Mouse (Mus musculus) MEL (cell line): Measurements from ENCODE around the gene Zup1. TPM values are rescaled to one million over a fixed set of nuclear protein-coding genes. Genes with fewer than 3 reads are reported as not detected.
A peak's percentile ranks its signal among the peaks of the same experiment; 100 is the strongest.

ENCODE experiments used
- DNase-seq: peaks from one replicate; pipeline ENCODE4 v3.0.0; 2011; ENCODE audit warnings: low read depth, low spot score
- H3K27ac ChIP-seq: 2 replicates; pipeline ENCODE4 v1.5.1; 2012; ENCODE audit warnings: low read depth, mild to moderate bottlenecking, control low read depth, low read length, moderate library complexity; ENCODE audit not compliant: control insufficient read depth
- H3K27me3 ChIP-seq, 2 experiments: fragments of 150-350 bp in 1 of 2; sonication (generic) in 1 of 2; 2 replicates each; pipeline ENCODE4 v1.6.1; 2012; ENCODE audit warnings: low read length in 2 of 2, mild to moderate bottlenecking in 2 of 2, improper control_type of control experiment in 1 of 2, moderate library complexity in 1 of 2; ENCODE audit not compliant: insufficient read depth in 2 of 2, control insufficient read depth in 1 of 2
- H3K36me3 ChIP-seq, 2 experiments: 2 replicates each; pipeline ENCODE4 v1.6.1; 2012 to 2014; ENCODE audit warnings: low read length in 2 of 2, improper control_type of control experiment in 1 of 2, inconsistent platforms in 1 of 2, mild to moderate bottlenecking in 1 of 2; ENCODE audit not compliant: insufficient read depth in 2 of 2, control insufficient read depth in 1 of 2
- H3K4me1 ChIP-seq, 2 experiments: fragments of 150-350 bp in 1 of 2; sonication (generic) in 1 of 2; 2 replicates each; pipeline ENCODE4 v1.6.1; 2012; ENCODE audit warnings: low read length in 2 of 2, improper control_type of control experiment in 1 of 2, mild to moderate bottlenecking in 1 of 2; ENCODE audit not compliant: insufficient read depth in 2 of 2, control insufficient read depth in 1 of 2
- H3K4me3 ChIP-seq, 2 experiments: fragments of 150-350 bp in 1 of 2; sonication (generic) in 1 of 2; 2 replicates each; pipeline ENCODE4 v1.5.1; 2012; ENCODE audit warnings: low read depth in 2 of 2, low read length in 2 of 2, mild to moderate bottlenecking in 2 of 2, moderate library complexity in 2 of 2, control low read depth in 1 of 2, improper control_type of control experiment in 1 of 2; ENCODE audit not compliant: control insufficient read depth in 1 of 2, insufficient read depth in 1 of 2
- H3K79me2 ChIP-seq: 2 replicates; pipeline ENCODE4 v1.6.1; 2012; ENCODE audit warnings: mild to moderate bottlenecking, low read length, moderate library complexity; ENCODE audit not compliant: control insufficient read depth, poor library complexity, insufficient read depth
- H3K9ac ChIP-seq: 2 replicates; pipeline ENCODE4 v1.6.1; 2012; ENCODE audit warnings: low read depth, mild to moderate bottlenecking, control low read depth, low read length, moderate library complexity; ENCODE audit not compliant: control insufficient read depth, poor library complexity, severe bottlenecking
- H3K9me3 ChIP-seq: fragments of 150-350 bp; sonication (generic); replicated peaks from 2 replicates; pipeline ENCODE4 v1.6.1; 2012; ENCODE audit warnings: mild to moderate bottlenecking, low read length, improper control_type of control experiment, moderate library complexity; ENCODE audit not compliant: insufficient read depth
- CHD1 ChIP-seq: IDR thresholded peaks from 2 replicates; pipeline ENCODE4 v1.6.1; 2012; ENCODE audit warnings: low read depth, mild to moderate bottlenecking, inconsistent platforms, low read length, improper control_type of control experiment
- CTCF ChIP-seq, 3 experiments: IDR thresholded peaks in 2 of 3; conservative IDR thresholded peaks in 1 of 3; 2 replicates each; pipeline ENCODE4 v1.5.1; 2011 to 2012; ENCODE audit warnings: low read length in 3 of 3, low read depth in 2 of 3, mild to moderate bottlenecking in 2 of 3, improper control_type of control experiment in 1 of 3, inconsistent platforms in 1 of 3, mixed read lengths in 1 of 3, moderate library complexity in 1 of 3; ENCODE audit not compliant: control insufficient read depth in 1 of 3, insufficient read depth in 1 of 3, poor library complexity in 1 of 3, severe bottlenecking in 1 of 3
- ELF1 ChIP-seq: IDR thresholded peaks from 2 replicates; pipeline ENCODE4 v1.6.1; 2014; ENCODE audit warnings: low read depth, mild to moderate bottlenecking, inconsistent platforms, low read length, improper control_type of control experiment, moderate library complexity
- GATA1 ChIP-seq: IDR thresholded peaks from 2 replicates; pipeline ENCODE4 v1.6.1; 2011; ENCODE audit warnings: low read depth, low read length, improper control_type of control experiment
- HCFC1 ChIP-seq: IDR thresholded peaks from 2 replicates; pipeline ENCODE4 v1.6.1; 2012; ENCODE audit warnings: low read depth, mild to moderate bottlenecking, inconsistent platforms, low read length, improper control_type of control experiment, moderate library complexity
- JUND ChIP-seq: IDR thresholded peaks from 2 replicates; pipeline ENCODE4 v1.6.1; 2011; ENCODE audit warnings: low read depth, mild to moderate bottlenecking, improper control_type of control experiment, low read length
- KAT2A ChIP-seq: conservative IDR thresholded peaks from 2 replicates; pipeline ENCODE4 v1.6.1; 2012; ENCODE audit warnings: low read depth, low read length, improper control_type of control experiment, inconsistent platforms
- MAFK ChIP-seq: IDR thresholded peaks from 2 replicates; pipeline ENCODE4 v1.6.1; 2011; ENCODE audit warnings: low read depth, mild to moderate bottlenecking, low read length, improper control_type of control experiment, borderline replicate concordance
- MEF2A ChIP-seq: IDR thresholded peaks from 2 replicates; pipeline ENCODE4 v1.6.1; 2014; ENCODE audit warnings: low read depth, mild to moderate bottlenecking, inconsistent platforms, low read length, improper control_type of control experiment; ENCODE audit not compliant: poor library complexity, insufficient replicate concordance, severe bottlenecking; ENCODE audit errors: extremely low read depth
- MXI1 ChIP-seq: IDR thresholded peaks from 2 replicates; pipeline ENCODE4 v1.6.1; 2011; ENCODE audit warnings: mild to moderate bottlenecking, low read depth, low read length, improper control_type of control experiment
- MYB ChIP-seq: IDR thresholded peaks from 2 replicates; pipeline ENCODE4 v1.6.1; 2011; ENCODE audit warnings: mild to moderate bottlenecking, low read depth, low read length, improper control_type of control experiment
- NRF1 ChIP-seq: IDR thresholded peaks from 2 replicates; pipeline ENCODE4 v1.6.1; 2014; ENCODE audit warnings: low read depth, mild to moderate bottlenecking, inconsistent platforms, low read length, improper control_type of control experiment, moderate library complexity; ENCODE audit not compliant: poor library complexity, insufficient read depth, severe bottlenecking
- TBP ChIP-seq: IDR thresholded peaks from 2 replicates; pipeline ENCODE4 v1.8.0; 2011; ENCODE audit warnings: low read depth, low read length, improper control_type of control experiment
- TCF12 ChIP-seq: IDR thresholded peaks from 2 replicates; pipeline ENCODE4 v1.6.1; 2014; ENCODE audit warnings: low read depth, mild to moderate bottlenecking, inconsistent platforms, low read length, improper control_type of control experiment, moderate library complexity
- USF2 ChIP-seq, 2 experiments: IDR thresholded peaks; 2 replicates each; pipeline ENCODE4 v1.6.1; 2011 to 2012; ENCODE audit warnings: improper control_type of control experiment in 2 of 2, low read length in 2 of 2, borderline replicate concordance in 1 of 2, inconsistent platforms in 1 of 2, low read depth in 1 of 2, mild to moderate bottlenecking in 1 of 2; ENCODE audit not compliant: insufficient read depth in 1 of 2
- ZKSCAN1 ChIP-seq: IDR thresholded peaks from 2 replicates; pipeline ENCODE4 v1.6.1; 2012; ENCODE audit warnings: low read depth, mild to moderate bottlenecking, inconsistent platforms, low read length, improper control_type of control experiment, moderate library complexity
- ZMIZ1 ChIP-seq: IDR thresholded peaks from 2 replicates; pipeline ENCODE4 v1.6.1; 2012; ENCODE audit warnings: low read depth, mild to moderate bottlenecking, inconsistent platforms, low read length, improper control_type of control experiment, moderate library complexity
- ZNF384 ChIP-seq: IDR thresholded peaks from 2 replicates; pipeline ENCODE4 v1.6.1; 2012; ENCODE audit warnings: low read depth, mild to moderate bottlenecking, inconsistent platforms, low read length, improper control_type of control experiment
- polyA plus RNA-seq, 2 experiments: library from polyadenylated mRNA; stranded (reverse) in 1 of 2; unstranded in 1 of 2; fragments of >175 nt in 1 of 2; fragments of >200 nt in 1 of 2; gene quantifications; 2 replicates each; pipeline versions ENCODE4 v1.2.1 to v1.2.4; 2012; ENCODE audit warnings: low replicate concordance in 2 of 2, low read depth in 1 of 2; ENCODE audit not compliant: insufficient read length in 2 of 2, insufficient read depth in 1 of 2, missing spikeins in 1 of 2
- total RNA-seq: library from RNA; depleted of rRNA; stranded (reverse); fragments of 300-350 nt; gene quantifications from 2 replicates; pipeline ENCODE4 v1.2.3, GENCODE M21; 2012

The Zup1 gene
- total and polyA plus RNA-seq, 3 experiments: 6.0 to 6.9 TPM; not detected in 1

DNA sequence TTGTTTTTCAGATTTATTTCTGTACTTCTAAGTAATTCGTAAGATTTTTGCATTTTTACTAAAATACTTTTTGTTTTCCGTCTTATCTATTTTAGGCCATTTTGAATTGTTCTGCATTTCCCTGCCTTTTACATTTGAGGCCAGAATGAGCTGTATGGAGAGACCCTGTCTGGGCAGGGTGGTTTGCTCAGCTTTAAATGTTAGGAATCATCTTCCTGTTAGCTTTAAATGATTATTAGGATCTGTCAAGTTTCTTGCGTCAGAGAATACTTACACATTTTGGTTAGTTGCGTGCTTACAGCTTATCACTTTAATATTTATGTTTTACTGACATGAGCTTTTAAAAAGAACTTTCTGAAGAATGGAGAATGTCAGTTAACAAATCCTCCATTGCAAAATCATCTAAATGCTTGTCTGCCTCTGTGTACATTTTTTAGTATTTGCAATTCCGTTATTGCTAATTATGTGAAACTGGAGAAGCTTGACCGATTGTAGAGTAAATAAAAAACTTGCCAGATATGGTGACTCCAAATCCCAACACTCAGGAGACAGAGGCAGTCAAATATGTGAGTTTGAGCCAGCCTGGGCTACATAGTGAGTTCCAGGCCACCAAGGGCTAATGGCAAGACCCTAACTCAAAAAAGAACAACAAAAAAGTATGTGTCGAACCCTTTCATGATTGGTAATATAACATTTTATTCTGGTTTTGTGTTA is 23.9 kb upstream of the Zup1 start:
- TF ChIP-seq TBP: no peak
- TF ChIP-seq TCF12: no peak
- TF ChIP-seq ZNF384: no peak
- no peak for TF ChIP-seq ZKSCAN1
- TF ChIP-seq CTCF (IDR thresholded peaks at IDR 0.05 in 2 of 3, conservative IDR thresholded peaks at IDR 0.05 in 1 of 3; ENCODE audit: control insufficient read depth in 1 of 3, insufficient read depth in 1 of 3, low read depth in 2 of 3, low read length in 3 of 3, poor library complexity in 1 of 3, severe bottlenecking in 1 of 3): no peak
- TF ChIP-seq ZMIZ1: no peak
- no peak for TF ChIP-seq MAFK
- no peak for TF ChIP-seq MXI1
- no peak for TF ChIP-seq KAT2A
- no peak for TF ChIP-seq JUND
- no peak for TF ChIP-seq MYB
- H3K36me3 ChIP-seq: no peaks in the 10 kb centered on the region
- no peaks in the 10 kb centered on the region for H3K4me1 ChIP-seq
- H3K9me3 ChIP-seq: no peaks in the 10 kb centered on the region
- DNase-seq: no peak
- H3K27me3 ChIP-seq: no peaks in the 10 kb centered on the region; a peak in 1 of 4 replicates
- H3K9ac ChIP-seq: no peak overlapping the region
- H3K27ac ChIP-seq: no peak overlapping the region
- H3K4me3 ChIP-seq: no peak overlapping the region
- H3K79me2 ChIP-seq: no peaks in the 10 kb centered on the region

DNA sequence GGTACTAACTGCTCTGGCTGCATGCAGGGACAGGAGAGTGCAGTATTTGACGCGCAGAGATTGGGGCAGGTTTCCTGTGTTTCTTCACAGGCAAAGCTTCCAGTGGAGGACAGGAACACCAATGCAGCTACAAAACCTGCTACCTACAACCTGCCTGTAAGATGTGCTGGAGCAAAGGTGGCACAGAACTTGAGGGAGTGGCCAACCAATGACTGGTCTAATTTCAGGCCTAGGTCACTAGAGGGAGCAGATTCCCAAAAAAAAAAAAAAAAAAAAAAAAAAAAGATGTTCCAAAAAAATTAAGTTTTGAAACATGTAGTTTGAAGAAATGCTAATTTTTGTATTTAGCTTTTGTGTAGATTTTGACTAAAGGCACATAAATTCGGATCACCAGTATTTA is 1.4 kb upstream of the Zup1 start:
- DNase-seq: no peak

DNA sequence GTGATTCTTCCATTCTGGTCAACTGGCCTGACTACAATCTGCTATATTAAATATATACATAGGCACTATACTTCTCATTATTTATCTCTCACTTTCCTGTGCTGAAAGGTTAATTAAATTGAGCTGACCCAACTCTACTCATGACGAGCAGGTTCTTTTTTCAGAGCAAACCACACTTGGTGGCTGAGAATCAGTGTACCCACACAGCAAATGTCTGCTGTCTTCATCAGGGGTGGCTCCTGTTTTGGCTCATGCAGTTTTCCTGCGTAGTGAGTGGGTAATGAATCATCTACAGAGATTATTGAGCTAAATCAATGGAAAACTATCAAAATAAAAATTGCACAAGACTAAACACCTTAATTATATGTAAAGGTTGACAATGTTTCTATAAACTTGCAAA is 4.7 kb downstream of the Zup1 start:
- Histone ChIP-seq H3K27me3 (no peaks in the 10 kb centered on the region), H3K36me3 (peaks cover 22 to 28% of the 10 kb centered on the region in 2 experiments), H3K9me3 (no peaks in the 10 kb centered on the region), H3K27ac (no peak overlapping the region), H3K79me2 (peaks cover 24% of the 10 kb centered on the region), H3K4me1 (peaks cover 7% of the 10 kb centered on the region in 2 experiments; a peak in 3 of 4 replicates), H3K9ac (no peak overlapping the region), H3K4me3 (no peak overlapping the region)
- TF ChIP-seq NRF1 (no peak), CTCF (IDR thresholded peaks at IDR 0.05 in 2 of 3, conservative IDR thresholded peaks at IDR 0.05 in 1 of 3; ENCODE audit: control insufficient read depth in 1 of 3, insufficient read depth in 1 of 3, low read depth in 2 of 3, low read length in 3 of 3, poor library complexity in 1 of 3, severe bottlenecking in 1 of 3) (no peak), TBP (no peak), JUND (no peak), USF2 (IDR thresholded peaks at IDR 0.05; ENCODE audit: borderline replicate concordance in 1 of 2, insufficient read depth in 1 of 2, low read depth in 1 of 2, low read length in 2 of 2) (no peak), ZMIZ1 (no peak), GATA1 (no peak), MEF2A (no peak), HCFC1 (no peak), CHD1 (no peak)
- no peak for DNase-seq

More for the DNA sequence above, 1.4 kb upstream of the Zup1 start:
- Histone ChIP-seq H3K9ac (no peak overlapping the region), H3K4me3 (peak overlapping the region; percentile 42 to 100), H3K36me3 (peaks cover 11 to 18% of the 10 kb centered on the region in 2 experiments), H3K9me3 (no peaks in the 10 kb centered on the region), H3K27ac (no peak overlapping the region), H3K79me2 (peaks cover 16% of the 10 kb centered on the region), H3K4me1 (peaks cover 7 to 11% of the 10 kb centered on the region in 2 experiments; a peak in 3 of 4 replicates), H3K27me3 (no peaks in the 10 kb centered on the region)
- peak; percentile 92 for TF ChIP-seq ZNF384
- no peak for TF ChIP-seq ELF1
- TF ChIP-seq CTCF (IDR thresholded peaks at IDR 0.05 in 2 of 3, conservative IDR thresholded peaks at IDR 0.05 in 1 of 3; ENCODE audit: control insufficient read depth in 1 of 3, insufficient read depth in 1 of 3, low read depth in 2 of 3, low read length in 3 of 3, poor library complexity in 1 of 3, severe bottlenecking in 1 of 3): no peak; a peak in 1 of 6 replicates
- no peak for TF ChIP-seq HCFC1
